Mouse (Mus musculus) CH12.LX (cell line): ENCODE data around the gene Gamt.

Experiments used
- CTCF ChIP-seq, 2 experiments: IDR thresholded peaks in 1 of 2; conservative IDR thresholded peaks in 1 of 2; 2 replicates each; pipeline ENCODE4 v1.5.1; 2011 to 2012; ENCODE audit warnings: low read depth in 2 of 2, low read length in 2 of 2, improper control_type of control experiment in 1 of 2, inconsistent platforms in 1 of 2, mild to moderate bottlenecking in 1 of 2, moderate library complexity in 1 of 2
- ELF1 ChIP-seq: IDR thresholded peaks from 2 replicates; pipeline ENCODE4 v1.6.1; 2014; ENCODE audit warnings: low read depth, mild to moderate bottlenecking, inconsistent platforms, low read length, improper control_type of control experiment
- HCFC1 ChIP-seq: IDR thresholded peaks from 2 replicates; pipeline ENCODE4 v1.6.1; 2012; ENCODE audit warnings: low read depth, mild to moderate bottlenecking, inconsistent platforms, low read length, improper control_type of control experiment
- JUN ChIP-seq: IDR thresholded peaks from 2 replicates; pipeline ENCODE4 v1.6.1; 2011; ENCODE audit warnings: low read depth, mild to moderate bottlenecking, low read length, improper control_type of control experiment, moderate library complexity; ENCODE audit not compliant: insufficient read depth
- MYC ChIP-seq: IDR thresholded peaks from 2 replicates; pipeline ENCODE4 v1.6.1; 2011; ENCODE audit warnings: low read depth, mild to moderate bottlenecking, improper control_type of control experiment, low read length
- RAD21 ChIP-seq: IDR thresholded peaks from 2 replicates; pipeline ENCODE4 v1.6.1; 2011; ENCODE audit warnings: low read depth, mild to moderate bottlenecking, low read length, improper control_type of control experiment, moderate library complexity
- TBP ChIP-seq: conservative IDR thresholded peaks from 2 replicates; pipeline ENCODE4 v1.6.1; 2011; ENCODE audit warnings: low read depth, low read length, improper control_type of control experiment
- USF1 ChIP-seq: IDR thresholded peaks from 2 replicates; pipeline ENCODE4 v1.6.1; 2014; ENCODE audit warnings: low read depth, mild to moderate bottlenecking, inconsistent platforms, low read length, improper control_type of control experiment

DNA sequence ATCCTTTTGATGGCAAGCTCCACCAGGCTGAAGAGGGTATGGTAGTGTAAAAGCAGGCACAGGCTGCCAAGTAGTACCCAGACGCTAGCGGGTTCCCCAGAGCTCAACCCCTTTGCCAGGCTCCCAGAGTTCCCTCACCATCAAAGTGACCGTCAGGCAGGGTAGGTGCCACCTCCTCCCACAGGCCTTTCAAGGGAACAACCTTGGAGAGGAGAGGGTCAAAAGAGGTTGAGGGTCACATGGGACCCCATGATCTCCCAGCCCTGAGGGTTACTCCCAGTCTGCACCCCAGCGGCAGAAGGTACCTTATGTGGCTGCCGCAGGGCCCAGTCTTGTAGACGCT is 1.4 kb downstream of the Gamt start:
- no peak for TF ChIP-seq CTCF (conservative IDR thresholded peaks at IDR 0.05 in 1 of 2, IDR thresholded peaks at IDR 0.05 in 1 of 2; ENCODE audit: low read depth in 2 of 2, low read length in 2 of 2)
- TF ChIP-seq ELF1 = no peak
- TF ChIP-seq RAD21 = no peak
- TF ChIP-seq JUN = no peak
- TF ChIP-seq USF1 = no peak
- no peak for TF ChIP-seq HCFC1
- TF ChIP-seq TBP = no peak
- no peak for TF ChIP-seq MYC
